7 mouse cellular contexts compared by ENCODE assay signal in the genomic region with DNA sequence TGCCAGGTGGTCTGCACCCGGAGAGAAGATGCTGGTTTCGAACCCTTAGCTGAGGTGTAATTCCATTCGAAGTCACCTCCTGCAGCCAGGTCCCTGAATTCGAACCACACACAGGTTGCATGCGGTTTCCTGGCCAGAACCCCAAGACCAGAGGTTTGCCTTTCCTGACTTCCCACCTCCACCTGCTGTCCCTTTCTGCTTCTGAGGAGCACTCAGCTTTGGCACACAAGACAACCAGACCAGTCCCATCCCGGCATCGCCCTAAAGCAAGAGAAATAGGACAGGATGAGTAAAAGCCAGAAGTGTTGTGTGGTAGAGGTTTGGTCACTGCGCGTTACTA. TPM values are rescaled to one million over a fixed set of nuclear protein-coding genes. Genes with fewer than 3 reads are reported as not detected.
DNase-seq lines count a peak whose midpoint lies in the region; ATAC-seq lines count a peak whose summit lies in the region.

No protein-coding gene starts in this region.

- DNase-seq in liver, embryonic 11.5 days (ENCODE audit: low spot score) = no peak
- no peak for DNase-seq in adrenal gland, adult 8-10 months

- H3K4me2 ChIP-seq in forebrain, embryonic 13.5 days = peak overlapping the region; percentile 77
- peak overlapping the region; percentile 77 for H3K4me2 ChIP-seq in liver, embryonic 11.5 days
- H3K4me2 ChIP-seq in stomach, embryonic 16.5 days (ENCODE audit: low read depth, low read length) = peak overlapping the region; percentile 82

- peaks cover 11% of the 10 kb centered on the region for H3K27me3 ChIP-seq in megakaryocyte, embryonic 14.5 days (replicated peaks)
- no peaks in the 10 kb centered on the region for H3K27me3 ChIP-seq in forebrain, embryonic 13.5 days
- no peaks in the 10 kb centered on the region for H3K27me3 ChIP-seq in liver, embryonic 11.5 days (replicated peaks; ENCODE audit: control insufficient read depth, insufficient read depth, low read length)
- H3K27me3 ChIP-seq in stomach, embryonic 16.5 days (ENCODE audit: control insufficient read depth, insufficient read depth, low read length) = no peaks in the 10 kb centered on the region

- no peaks in the 10 kb centered on the region for H3K36me3 ChIP-seq in megakaryocyte, embryonic 14.5 days (replicated peaks; ENCODE audit: low read length)
- H3K36me3 ChIP-seq in forebrain, embryonic 13.5 days (ENCODE audit: poor library complexity, severe bottlenecking) = no peaks in the 10 kb centered on the region
- no peaks in the 10 kb centered on the region for H3K36me3 ChIP-seq in liver, embryonic 11.5 days (ENCODE audit: control insufficient read depth, insufficient read depth, low read length)
- H3K36me3 ChIP-seq in stomach, embryonic 16.5 days (ENCODE audit: control insufficient read depth, insufficient read depth, low read length) = no peaks in the 10 kb centered on the region

- WGBS in forebrain, embryonic 13.5 days = 39% methylated on average over 8 of the region's 9 CpGs
- WGBS in liver, embryonic 11.5 days = 30% methylated on average over 9 of the region's 9 CpGs
- 30% methylated on average over 9 of the region's 9 CpGs for WGBS in stomach, embryonic 16.5 days

- peak overlapping the region; percentile 83 for H3K9ac ChIP-seq in forebrain, embryonic 13.5 days
- H3K9ac ChIP-seq in liver, embryonic 11.5 days (ENCODE audit: low read depth, low read length) = peak overlapping the region; percentile 75
- H3K9ac ChIP-seq in stomach, embryonic 16.5 days (ENCODE audit: low read length) = peak overlapping the region; percentile 90

- H3K9me3 ChIP-seq in megakaryocyte, embryonic 14.5 days = no peaks in the 10 kb centered on the region
- no peaks in the 10 kb centered on the region for H3K9me3 ChIP-seq in forebrain, embryonic 13.5 days (replicated peaks)
- H3K9me3 ChIP-seq in liver, embryonic 11.5 days (ENCODE audit: control insufficient read depth, low read length) = no peaks in the 10 kb centered on the region
- H3K9me3 ChIP-seq in stomach, embryonic 16.5 days (replicated peaks; ENCODE audit: control insufficient read depth, low read length) = no peaks in the 10 kb centered on the region

- no peak for ATAC-seq in megakaryocyte, adult 5-6 weeks (ENCODE audit: poor library complexity, severe bottlenecking)
- peak; percentile 7 for ATAC-seq in forebrain, embryonic 13.5 days
- no peak for ATAC-seq in liver, embryonic 11.5 days (replicated peaks; ENCODE audit: low FRiP score)
- no peak for ATAC-seq in stomach, embryonic 16.5 days (ENCODE audit: insufficient read depth, low FRiP score)
- no peak for ATAC-seq in megakaryocyte progenitor cell, adult 5-6 weeks (replicated peaks; ENCODE audit: poor library complexity)

- peak overlapping the region; percentile 79; the same call in 1 of the 2 replicates for H3K27ac ChIP-seq in forebrain, embryonic 13.5 days
- no peak overlapping the region for H3K27ac ChIP-seq in liver, embryonic 11.5 days (ENCODE audit: low read depth, low read length)
- peak overlapping the region; percentile 56; the same call in 1 of the 2 replicates for H3K27ac ChIP-seq in stomach, embryonic 16.5 days (ENCODE audit: low read length)

- peak overlapping the region; percentile 94 for H3K4me3 ChIP-seq in megakaryocyte, embryonic 14.5 days (replicated peaks)
- peak overlapping the region; percentile 73 for H3K4me3 ChIP-seq in forebrain, embryonic 13.5 days
- H3K4me3 ChIP-seq in liver, embryonic 11.5 days (ENCODE audit: low read depth, low read length) = peak overlapping the region; percentile 66
- H3K4me3 ChIP-seq in stomach, embryonic 16.5 days (replicated peaks; ENCODE audit: low read length) = peak overlapping the region; percentile 86

- H3K4me1 ChIP-seq in megakaryocyte, embryonic 14.5 days = peaks cover 21% of the 10 kb centered on the region
- H3K4me1 ChIP-seq in forebrain, embryonic 13.5 days = peaks cover 14% of the 10 kb centered on the region
- H3K4me1 ChIP-seq in liver, embryonic 11.5 days (replicated peaks; ENCODE audit: control insufficient read depth, insufficient read depth, low read length) = peaks cover 3% of the 10 kb centered on the region; the same call in 1 of the 2 replicates
- H3K4me1 ChIP-seq in stomach, embryonic 16.5 days (ENCODE audit: control insufficient read depth, insufficient read depth, low read length) = no peaks in the 10 kb centered on the region; the same call in 1 of the 2 replicates

RNA-seq across cellular contexts. Expression of a gene that starts 0.5 kb away (rescaled TPM):
- polyA plus RNA-seq in megakaryocyte, embryonic 14.5 days (2012; ENCODE audit: insufficient read depth, low replicate concordance) = 2.2 and 3.4 TPM in 2 replicates
- 6.6 and 6.8 TPM in 2 replicates for total RNA-seq in megakaryocyte, adult 5-6 weeks (2015)
- total RNA-seq in megakaryocyte, adult 5-6 weeks (2017) = 15.4 and 24.4 TPM in 2 replicates
- polyA plus RNA-seq in forebrain, embryonic 13.5 days (2015; fragmentation: Nextera tagmentation; extraction: Ambion mirVana) = 39.1 and 49.8 TPM in 2 replicates
- 11.8 and 16.1 TPM in 2 replicates for polyA plus RNA-seq in liver, embryonic 11.5 days (2014; fragmentation: Nextera tagmentation; extraction: Ambion mirVana)
- polyA plus RNA-seq in stomach, embryonic 16.5 days (2015; fragmentation: Nextera tagmentation; extraction: Ambion mirVana) = 50.3 and 50.6 TPM in 2 replicates
- 100 to 1,000 TPM; 360 to 563 (median 476) TPM for total RNA-seq in adrenal gland, adult 8-10 months (2022)
- 14.9 and 18.8 TPM in 2 replicates for total RNA-seq in megakaryocyte progenitor cell, adult 5-6 weeks (2015)
- total RNA-seq in megakaryocyte progenitor cell, adult 5-6 weeks (2017) = 48.5 and 58.3 TPM in 2 replicates
